Mouse (Mus musculus): ENCODE results near the gene Mfap1b. TPM values are rescaled to one million over a fixed set of nuclear protein-coding genes. Genes with fewer than 3 reads are reported as not detected.

The Mfap1b gene
- polyA plus RNA-seq, 1 experiment = 4.5 TPM

DNA sequence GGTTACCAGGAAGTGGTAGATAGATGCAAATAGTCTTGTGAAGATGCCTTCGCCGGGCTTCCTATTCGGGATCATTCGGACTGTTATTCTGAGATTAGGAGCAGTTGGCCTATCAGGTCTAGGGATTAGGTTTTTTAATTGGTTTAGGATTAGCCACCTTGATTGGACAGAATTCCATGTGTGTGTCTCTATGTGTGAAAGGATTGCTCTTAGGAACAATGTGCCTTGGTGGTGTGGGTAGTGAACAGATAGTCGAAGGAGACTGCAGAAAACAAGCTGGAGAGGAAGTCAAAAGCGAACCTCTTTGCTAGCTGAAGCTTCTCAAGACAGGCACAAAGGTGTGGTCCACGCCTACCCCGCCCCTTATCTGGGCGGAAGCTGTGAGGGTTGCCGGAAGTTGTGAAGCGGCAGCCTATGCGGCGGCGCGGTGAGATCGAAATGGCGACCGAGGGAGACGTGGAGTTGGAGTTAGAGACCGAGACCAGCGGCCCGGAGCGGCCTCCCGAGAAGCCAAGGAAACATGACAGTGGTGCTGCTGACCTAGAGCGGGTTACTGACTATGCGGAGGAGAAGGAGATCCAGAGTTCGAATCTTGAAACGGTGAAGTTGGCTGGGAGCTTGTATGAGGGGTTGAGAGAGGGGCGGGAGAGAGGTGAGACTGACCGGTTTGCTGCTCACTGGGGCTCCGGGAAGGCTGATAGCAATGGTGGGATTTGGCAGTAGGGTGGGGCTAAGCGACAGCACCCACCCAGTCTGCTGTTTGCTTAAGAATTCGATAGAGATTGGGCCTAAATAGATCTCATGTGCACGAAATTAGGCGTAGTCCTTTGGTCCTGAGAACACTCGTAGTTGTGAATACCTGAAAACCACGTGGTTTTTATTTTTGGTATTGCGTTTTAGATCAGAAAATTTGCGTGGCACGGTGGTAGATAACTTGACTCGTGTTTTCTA, 16.9 kb downstream of the Mfap1b start, which contains the start of gene Serinc4:
Gene Serinc4, minus strand, starts transcription at position 90 of the 951 bp plus-strand sequence.
- H3K27ac ChIP-seq (ENCODE audit: control insufficient read depth, insufficient read depth, low read depth, low read length) = peak within 1 kb of the TSS; percentile 91
- H3K4me1 ChIP-seq (ENCODE audit: control insufficient read depth, insufficient read depth, low read length) = peaks cover 3% of the 10 kb centered on the region
- no peaks in the 10 kb centered on the region for H3K36me3 ChIP-seq (ENCODE audit: control insufficient read depth, insufficient read depth, low read length)
- H3K27me3 ChIP-seq (ENCODE audit: control insufficient read depth, insufficient read depth, low read length) = no peaks in the 10 kb centered on the region
- TF ChIP-seq CTCF (IDR thresholded peaks at IDR 0.05; ENCODE audit: control insufficient read depth, insufficient read depth, insufficient replicate concordance, low read depth, low read length) (no peak), POLR2A (IDR thresholded peaks at IDR 0.05; ENCODE audit: control insufficient read depth, low read depth, low read length) (peak; percentile 95)
- peak within 1 kb of the TSS; percentile 97 for H3K4me3 ChIP-seq (ENCODE audit: control insufficient read depth, low read depth, low read length)

DNA sequence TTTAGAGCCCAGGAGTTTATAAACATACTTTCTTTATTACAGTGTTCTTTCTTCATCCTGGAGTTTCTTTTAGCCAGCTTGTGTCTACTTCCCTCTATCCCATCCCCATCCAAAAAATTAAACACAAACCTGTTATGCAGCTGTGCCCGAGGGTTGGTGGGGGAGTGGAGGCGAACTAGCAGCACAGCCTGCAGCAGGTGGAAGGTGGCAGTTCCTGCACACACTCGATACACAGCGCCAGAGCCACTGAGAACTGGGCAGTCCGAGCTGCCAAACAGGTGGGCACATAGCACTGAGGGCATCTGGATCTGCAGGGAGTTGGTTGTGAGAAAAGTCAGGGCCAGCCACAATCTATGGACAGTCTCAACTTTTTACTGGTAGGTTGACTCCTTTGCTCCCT, 18.3 kb downstream of the Mfap1b start:
- TF ChIP-seq POLR2A (IDR thresholded peaks at IDR 0.05; ENCODE audit: control insufficient read depth, low read depth, low read length) = no peak
- no peak for TF ChIP-seq CTCF (IDR thresholded peaks at IDR 0.05; ENCODE audit: control insufficient read depth, insufficient read depth, insufficient replicate concordance, low read depth, low read length)
- H3K4me1 ChIP-seq (ENCODE audit: control insufficient read depth, insufficient read depth, low read length) = peaks cover 3% of the 10 kb centered on the region
- H3K36me3 ChIP-seq (ENCODE audit: control insufficient read depth, insufficient read depth, low read length) = no peaks in the 10 kb centered on the region; the same call in 1 of the 2 replicates
- no peaks in the 10 kb centered on the region for H3K27me3 ChIP-seq (ENCODE audit: control insufficient read depth, insufficient read depth, low read length)
- no peak overlapping the region; the same call in 1 of the 2 replicates for H3K4me3 ChIP-seq (ENCODE audit: control insufficient read depth, low read depth, low read length)
- H3K27ac ChIP-seq (ENCODE audit: control insufficient read depth, insufficient read depth, low read depth, low read length) = no peak overlapping the region

DNA sequence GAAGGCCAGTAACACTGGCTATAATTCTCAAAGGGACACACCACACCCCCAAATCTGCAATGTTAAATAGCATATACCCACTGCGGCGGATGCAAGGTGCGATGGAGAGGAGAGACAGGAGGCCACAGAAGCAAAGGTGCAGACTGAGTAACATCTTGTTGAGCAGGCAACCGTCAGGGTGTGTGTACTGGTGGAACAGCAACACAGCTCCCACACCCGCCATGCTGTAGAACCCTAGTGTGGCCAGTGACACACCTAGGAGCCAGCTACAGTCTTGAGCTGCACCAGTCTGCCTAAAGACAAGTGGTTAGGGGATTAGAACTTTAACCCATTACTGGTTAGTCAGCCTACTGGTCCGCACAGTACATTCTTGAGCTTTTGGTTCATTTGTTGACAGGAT, 19.9 kb downstream of the Mfap1b start:
- Histone ChIP-seq H3K27me3 (ENCODE audit: control insufficient read depth, insufficient read depth, low read length) (no peaks in the 10 kb centered on the region), H3K4me1 (ENCODE audit: control insufficient read depth, insufficient read depth, low read length) (peaks cover 5% of the 10 kb centered on the region), H3K27ac (ENCODE audit: control insufficient read depth, insufficient read depth, low read depth, low read length) (no peak overlapping the region), H3K36me3 (ENCODE audit: control insufficient read depth, insufficient read depth, low read length) (peaks cover 2% of the 10 kb centered on the region), H3K4me3 (ENCODE audit: control insufficient read depth, low read depth, low read length) (no peak overlapping the region)
- no peak for TF ChIP-seq CTCF (IDR thresholded peaks at IDR 0.05; ENCODE audit: control insufficient read depth, insufficient read depth, insufficient replicate concordance, low read depth, low read length)

DNA sequence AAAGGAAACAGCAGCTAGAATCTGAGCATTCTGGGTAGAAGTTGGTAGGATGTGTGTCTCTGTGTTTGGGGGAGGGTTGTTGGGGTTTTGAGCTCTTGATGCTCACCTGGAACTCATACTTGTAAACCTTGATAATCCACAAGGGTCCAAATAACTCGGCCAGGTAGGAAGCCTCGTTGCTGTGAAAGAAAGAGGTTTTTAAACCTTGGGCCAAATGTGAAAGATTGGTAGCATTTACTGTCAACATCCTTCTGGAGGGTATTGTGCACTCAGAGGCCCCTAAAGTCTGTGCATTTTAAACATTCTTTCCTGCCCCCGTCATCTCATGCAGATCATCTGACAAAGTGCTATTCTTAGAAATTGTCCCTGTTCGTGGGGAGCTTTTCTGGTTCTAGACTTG, 20.9 kb downstream of the Mfap1b start, which contains the start of gene Hypk:
Gene Hypk, plus strand, starts transcription at position 301 of the 400 bp plus-strand sequence.
- Histone ChIP-seq H3K27ac (ENCODE audit: control insufficient read depth, insufficient read depth, low read depth, low read length) (no peak within 1 kb of the TSS), H3K4me1 (ENCODE audit: control insufficient read depth, insufficient read depth, low read length) (peaks cover 5% of the 10 kb centered on the region), H3K27me3 (ENCODE audit: control insufficient read depth, insufficient read depth, low read length) (no peaks in the 10 kb centered on the region), H3K4me3 (ENCODE audit: control insufficient read depth, low read depth, low read length) (no peak within 1 kb of the TSS), H3K36me3 (ENCODE audit: control insufficient read depth, insufficient read depth, low read length) (peaks cover 2% of the 10 kb centered on the region)
- TF ChIP-seq POLR2A (IDR thresholded peaks at IDR 0.05; ENCODE audit: control insufficient read depth, low read depth, low read length) = no peak
- no peak for TF ChIP-seq CTCF (IDR thresholded peaks at IDR 0.05; ENCODE audit: control insufficient read depth, insufficient read depth, insufficient replicate concordance, low read depth, low read length)

DNA sequence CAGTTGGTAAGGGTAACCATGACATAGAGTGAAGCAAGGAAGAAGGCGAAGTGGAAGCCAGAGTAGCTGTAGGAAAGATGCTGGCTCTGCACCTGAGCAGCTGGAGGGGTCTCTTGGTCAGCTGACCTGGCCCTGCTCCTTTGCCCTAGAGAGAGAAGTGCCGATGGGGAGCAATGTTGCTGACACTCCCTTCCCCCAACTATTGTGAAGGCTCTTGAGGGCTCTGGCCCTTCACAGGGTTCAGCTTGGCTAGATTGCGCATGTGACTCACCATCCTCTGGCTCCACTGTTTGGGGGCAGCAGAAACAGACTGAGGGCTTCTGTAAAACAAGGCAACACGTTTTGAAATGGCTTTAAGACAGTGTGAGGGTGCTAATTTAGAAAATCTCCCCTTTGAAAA, 21.5 kb downstream of the Mfap1b start:
- no peak overlapping the region for H3K4me3 ChIP-seq (ENCODE audit: control insufficient read depth, low read depth, low read length)

DNA sequence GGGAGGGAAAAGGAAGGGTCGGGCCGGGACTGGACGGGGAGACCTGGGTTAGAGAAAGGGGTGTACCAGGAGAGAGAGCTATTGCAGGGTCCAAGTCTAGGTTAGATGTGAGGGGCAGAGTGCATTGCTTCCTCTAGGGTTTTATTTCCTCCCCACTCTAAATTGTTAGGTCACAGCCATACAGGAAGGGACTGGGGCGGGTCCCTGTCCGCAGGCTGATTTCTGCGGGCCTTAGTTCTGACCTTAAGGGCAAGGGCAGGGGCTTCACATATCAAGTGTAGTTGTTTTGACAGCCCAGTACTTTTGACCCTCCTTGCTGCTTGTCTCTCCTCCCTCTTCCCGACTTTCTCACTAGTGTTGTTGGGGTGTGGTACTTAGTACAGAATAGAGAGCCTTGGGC, 23.8 kb downstream of the Mfap1b start:
- Histone ChIP-seq H3K4me3 (ENCODE audit: control insufficient read depth, low read depth, low read length) (peak overlapping the region; percentile 95), H3K4me1 (ENCODE audit: control insufficient read depth, insufficient read depth, low read length) (peaks cover 8% of the 10 kb centered on the region), H3K36me3 (ENCODE audit: control insufficient read depth, insufficient read depth, low read length) (peaks cover 2% of the 10 kb centered on the region), H3K27ac (ENCODE audit: control insufficient read depth, insufficient read depth, low read depth, low read length) (peak overlapping the region; percentile 88), H3K27me3 (ENCODE audit: control insufficient read depth, insufficient read depth, low read length) (no peaks in the 10 kb centered on the region)
- TF ChIP-seq POLR2A (IDR thresholded peaks at IDR 0.05; ENCODE audit: control insufficient read depth, low read depth, low read length) (no peak), CTCF (IDR thresholded peaks at IDR 0.05; ENCODE audit: control insufficient read depth, insufficient read depth, insufficient replicate concordance, low read depth, low read length) (no peak)

More for the DNA sequence above, 21.5 kb downstream of the Mfap1b start:
- peaks cover 8% of the 10 kb centered on the region for H3K4me1 ChIP-seq (ENCODE audit: control insufficient read depth, insufficient read depth, low read length)
- H3K27me3 ChIP-seq (ENCODE audit: control insufficient read depth, insufficient read depth, low read length) = no peaks in the 10 kb centered on the region
- peaks cover 2% of the 10 kb centered on the region for H3K36me3 ChIP-seq (ENCODE audit: control insufficient read depth, insufficient read depth, low read length)
- H3K27ac ChIP-seq (ENCODE audit: control insufficient read depth, insufficient read depth, low read depth, low read length) = no peak overlapping the region
- no peak for TF ChIP-seq CTCF (IDR thresholded peaks at IDR 0.05; ENCODE audit: control insufficient read depth, insufficient read depth, insufficient replicate concordance, low read depth, low read length)
- TF ChIP-seq POLR2A (IDR thresholded peaks at IDR 0.05; ENCODE audit: control insufficient read depth, low read depth, low read length) = no peak

DNA sequence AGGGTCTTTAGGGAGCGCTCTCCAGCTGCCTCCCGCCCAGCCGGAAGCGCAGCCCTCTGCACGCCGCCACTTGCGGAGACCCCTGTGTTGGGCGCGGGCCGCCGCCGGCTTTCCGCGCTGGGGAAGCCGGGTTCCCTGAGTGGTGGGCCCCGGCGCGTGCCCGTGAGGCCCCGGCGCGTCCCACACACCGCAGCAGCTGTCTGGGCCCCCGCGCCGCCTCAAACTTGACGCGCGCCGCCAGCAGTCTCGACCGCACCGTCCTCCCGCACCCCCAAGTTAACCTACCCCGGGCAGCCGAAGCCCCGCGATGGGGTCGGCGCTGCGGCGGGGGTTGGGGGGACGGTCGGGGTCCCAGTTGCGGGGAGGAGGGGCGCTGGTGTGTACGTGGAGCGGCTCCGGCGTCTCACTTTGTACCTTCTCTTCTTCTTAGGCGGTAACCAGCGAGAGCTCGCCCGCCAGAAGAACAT, 24.3 kb downstream of the Mfap1b start:
- peaks cover 2% of the 10 kb centered on the region for H3K36me3 ChIP-seq (ENCODE audit: control insufficient read depth, insufficient read depth, low read length)
- TF ChIP-seq CTCF (IDR thresholded peaks at IDR 0.05; ENCODE audit: control insufficient read depth, insufficient read depth, insufficient replicate concordance, low read depth, low read length) = no peak
- no peak; the same call in 1 of the 2 replicates for TF ChIP-seq POLR2A (IDR thresholded peaks at IDR 0.05; ENCODE audit: control insufficient read depth, low read depth, low read length)
- H3K27ac ChIP-seq (ENCODE audit: control insufficient read depth, insufficient read depth, low read depth, low read length) = peak overlapping the region; percentile 96
- H3K27me3 ChIP-seq (ENCODE audit: control insufficient read depth, insufficient read depth, low read length) = no peaks in the 10 kb centered on the region
- H3K4me1 ChIP-seq (ENCODE audit: control insufficient read depth, insufficient read depth, low read length) = peaks cover 8% of the 10 kb centered on the region
- peak overlapping the region; percentile 95 for H3K4me3 ChIP-seq (ENCODE audit: control insufficient read depth, low read depth, low read length)

Data from testis, adult 2 months (tissue).